Mouse (Mus musculus): ENCODE measurements around the gene Noct. TPM values are rescaled to one million over a fixed set of nuclear protein-coding genes. Genes with fewer than 3 reads are reported as not detected.
A peak's percentile ranks its signal among the peaks of the same experiment; 100 is the strongest.

Gene Noct
- total RNA-seq, 2 experiments from 2014 or later: 51.0 to 56.1 TPM

DNA sequence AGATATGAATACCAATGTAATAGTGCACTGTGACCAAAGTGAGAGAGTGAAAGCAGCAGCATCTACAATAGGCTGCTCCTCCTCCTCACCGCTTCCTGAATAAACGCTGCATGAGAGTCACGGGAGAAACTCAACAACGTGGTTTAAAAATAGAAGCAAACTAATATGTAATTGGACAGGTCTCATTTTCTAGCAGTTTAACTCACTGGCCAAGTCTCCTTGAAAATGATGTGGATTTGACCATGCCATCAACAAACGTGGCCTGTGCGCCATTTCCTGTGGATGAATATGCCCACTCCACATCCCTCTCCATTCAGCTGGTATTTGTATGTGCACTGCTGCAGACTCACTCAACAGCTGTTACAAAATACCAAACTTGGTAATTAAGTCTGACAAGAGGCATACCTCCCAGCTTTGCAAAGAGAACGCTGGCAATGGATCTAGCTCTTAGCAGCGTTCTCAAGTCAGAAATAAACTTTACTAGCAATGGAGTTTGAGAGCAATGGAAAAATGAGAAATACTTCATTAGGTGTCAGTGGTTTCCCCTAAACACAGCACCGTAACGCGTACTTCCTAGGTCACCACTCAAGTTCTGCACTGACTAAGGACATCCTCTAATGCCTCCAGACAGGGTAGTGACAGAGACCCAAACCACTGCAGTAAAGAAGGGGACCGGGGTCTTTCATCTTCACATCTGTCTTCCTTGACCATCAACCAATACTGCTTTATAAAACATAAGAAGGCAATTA lies 46.0 kb downstream of the Noct start:
- no peak for DNase-seq (ENCODE audit: low spot score in 2 of 2)

DNA sequence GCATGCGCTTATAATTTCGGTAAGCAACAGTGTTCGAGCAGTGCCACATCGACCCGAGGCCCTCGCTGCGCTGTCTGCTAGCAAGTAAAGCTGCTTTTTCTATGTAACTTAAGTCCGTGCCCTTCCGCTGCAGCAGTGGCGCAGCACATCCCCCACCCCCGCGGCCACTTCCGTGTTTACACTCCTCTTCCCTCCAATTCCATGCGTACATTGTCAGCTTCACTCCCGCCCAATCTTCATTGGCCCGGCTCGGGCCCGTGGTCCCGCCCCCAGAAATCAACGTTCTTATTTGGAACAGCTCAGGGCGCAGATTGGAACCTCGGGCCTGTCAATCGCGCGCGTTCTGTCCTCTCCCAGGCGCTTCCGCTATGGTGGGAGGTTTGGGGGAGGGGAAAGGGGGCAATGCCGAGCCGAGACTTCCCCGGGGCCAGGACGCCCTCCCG lies 51.7 kb downstream of the Noct start:
- DNase-seq (ENCODE audit: low spot score in 2 of 2): peak; percentile 97

DNA sequence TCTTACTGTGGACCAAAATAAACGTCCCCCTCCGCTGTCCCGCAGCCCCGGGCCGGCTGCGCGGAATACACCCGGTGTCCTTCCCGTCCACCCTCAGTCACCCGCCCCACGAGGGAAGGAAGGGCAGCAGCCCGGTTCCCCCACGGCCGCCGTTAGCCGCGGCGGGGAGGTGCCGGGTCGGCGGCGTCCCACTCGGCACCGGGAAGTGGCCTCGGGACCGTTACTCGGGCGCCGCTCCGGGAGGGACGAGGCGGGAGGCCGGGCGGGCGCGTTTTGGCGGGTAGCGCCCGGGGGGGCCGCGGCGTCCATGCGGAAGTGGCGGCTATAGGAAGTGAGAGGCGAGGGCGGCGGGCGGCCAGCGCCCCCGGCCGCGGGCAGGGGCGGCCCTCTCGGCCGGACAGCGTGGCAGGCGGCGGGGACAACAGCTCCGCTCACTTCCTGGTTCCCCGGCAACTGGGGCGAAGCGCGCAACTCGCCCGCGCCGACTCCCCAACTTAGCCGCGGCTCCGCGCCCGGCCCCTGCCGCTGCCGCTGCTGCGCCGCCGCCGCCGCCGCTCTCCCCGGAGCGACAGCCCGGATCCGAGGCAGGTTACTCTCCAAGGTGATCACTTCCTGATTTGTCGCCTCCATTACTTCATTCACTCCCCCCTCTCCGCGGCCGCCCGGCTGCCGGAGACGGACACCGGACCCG lies 52.3 kb downstream of the Noct start:
- DNase-seq (ENCODE audit: low spot score in 2 of 2): peak in 1 of 2 experiments; percentile 51

DNA sequence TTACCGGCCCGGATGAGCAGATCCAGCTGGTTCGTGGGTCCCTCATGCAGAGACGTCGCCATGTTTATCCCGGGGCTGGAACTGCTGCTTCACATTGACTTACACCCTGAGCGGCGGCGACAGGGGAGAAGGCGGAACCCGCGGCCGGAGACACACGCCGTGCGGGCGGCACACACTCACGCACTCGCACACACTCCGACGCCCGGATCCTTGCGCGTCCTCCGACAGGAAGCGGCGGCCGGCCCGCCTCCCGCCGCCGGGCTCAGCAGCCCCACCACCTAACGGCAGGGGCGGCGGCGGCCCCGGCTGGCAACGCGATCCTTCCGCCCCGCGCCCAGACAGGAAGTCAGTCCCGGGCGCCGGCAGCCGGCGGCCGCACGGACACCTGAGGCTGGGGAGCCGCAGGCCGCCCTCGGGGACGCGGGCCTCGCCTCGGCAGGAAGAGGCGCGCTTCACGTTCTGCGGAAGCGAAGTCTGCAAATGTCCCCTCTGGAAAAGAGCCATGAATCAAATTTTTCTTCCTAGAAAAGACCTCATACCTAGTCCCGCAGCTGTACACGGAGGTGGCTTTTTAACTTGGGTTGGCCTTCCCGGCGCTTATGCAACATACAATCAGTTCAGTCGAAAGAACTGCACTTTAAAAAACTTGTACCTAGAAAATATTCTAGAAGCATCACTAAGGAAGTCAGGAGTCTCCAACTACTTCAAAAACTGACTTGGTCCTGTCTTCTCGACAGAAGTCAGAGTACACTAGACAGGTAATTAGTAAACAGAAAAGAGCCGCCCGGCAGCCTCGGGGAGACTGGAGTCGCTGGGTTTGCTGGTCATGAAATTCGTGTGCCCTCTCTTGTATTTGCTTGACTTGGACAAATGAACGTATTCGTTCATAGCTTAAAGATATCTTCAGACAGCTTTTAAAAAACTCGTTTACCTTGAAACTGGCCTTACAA lies 53.2 kb downstream of the Noct start:
- peak; percentile 73 to 89 for DNase-seq (ENCODE audit: low spot score in 2 of 2)

DNA sequence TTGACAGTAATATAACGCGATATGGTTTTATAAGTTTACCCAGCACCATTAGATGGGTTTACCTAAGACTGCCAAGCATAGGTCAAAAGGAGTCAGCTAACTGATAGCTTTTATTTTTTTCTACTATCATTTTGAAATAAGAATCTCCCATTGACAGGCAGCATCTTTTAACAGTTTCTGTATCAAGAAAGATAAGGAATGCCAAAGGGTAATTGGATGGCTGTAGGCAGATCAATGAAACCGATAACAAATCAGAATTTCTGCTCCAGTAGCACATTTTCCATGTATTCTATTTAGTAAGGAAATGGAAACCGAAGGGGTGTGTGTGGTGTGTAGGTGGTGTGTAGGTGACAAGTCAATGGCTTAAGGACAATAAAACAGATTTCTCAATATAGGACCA lies 54.2 kb downstream of the Noct start:
- DNase-seq (ENCODE audit: low spot score in 2 of 2): no peak

DNA sequence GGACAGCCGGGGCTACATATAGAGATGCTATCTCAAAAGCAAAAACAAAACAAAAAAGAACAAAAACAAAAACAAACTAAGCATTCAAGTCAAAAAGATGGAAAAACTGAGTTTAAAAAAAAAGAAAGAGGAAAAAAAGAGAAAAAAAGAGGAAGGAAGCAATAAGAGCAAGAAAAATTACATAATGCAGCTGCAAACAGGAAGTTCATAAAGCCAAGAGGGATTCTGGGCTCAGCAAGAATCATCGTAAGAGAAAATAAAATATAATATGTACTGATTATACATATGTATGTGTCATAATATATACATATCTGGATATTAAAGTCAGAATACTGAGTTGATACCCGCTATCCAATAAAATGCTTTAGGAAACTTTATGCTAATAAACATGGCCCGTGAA lies 57.5 kb downstream of the Noct start:
- no peak for DNase-seq (ENCODE audit: low spot score in 2 of 2)

DNA sequence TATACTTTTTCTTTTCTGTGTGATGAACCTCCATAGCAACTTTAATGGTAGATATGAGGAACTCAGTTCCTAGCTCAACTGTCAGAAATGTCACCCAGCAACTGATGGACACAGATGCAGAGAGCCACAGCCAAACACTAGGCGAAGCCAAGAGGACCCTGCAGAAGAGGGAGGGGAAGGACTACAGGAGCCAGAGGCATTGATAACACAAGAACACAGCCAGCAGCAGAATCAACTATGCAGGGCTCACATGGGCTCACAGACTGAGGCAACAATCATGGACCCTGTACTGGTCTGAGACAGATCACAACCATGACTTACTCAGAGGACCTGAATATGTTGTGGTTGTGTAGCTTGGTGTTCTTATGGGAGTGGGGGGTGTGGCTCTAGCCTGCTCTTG lies 60.1 kb downstream of the Noct start:
- DNase-seq (ENCODE audit: low spot score in 2 of 2): no peak

DNA sequence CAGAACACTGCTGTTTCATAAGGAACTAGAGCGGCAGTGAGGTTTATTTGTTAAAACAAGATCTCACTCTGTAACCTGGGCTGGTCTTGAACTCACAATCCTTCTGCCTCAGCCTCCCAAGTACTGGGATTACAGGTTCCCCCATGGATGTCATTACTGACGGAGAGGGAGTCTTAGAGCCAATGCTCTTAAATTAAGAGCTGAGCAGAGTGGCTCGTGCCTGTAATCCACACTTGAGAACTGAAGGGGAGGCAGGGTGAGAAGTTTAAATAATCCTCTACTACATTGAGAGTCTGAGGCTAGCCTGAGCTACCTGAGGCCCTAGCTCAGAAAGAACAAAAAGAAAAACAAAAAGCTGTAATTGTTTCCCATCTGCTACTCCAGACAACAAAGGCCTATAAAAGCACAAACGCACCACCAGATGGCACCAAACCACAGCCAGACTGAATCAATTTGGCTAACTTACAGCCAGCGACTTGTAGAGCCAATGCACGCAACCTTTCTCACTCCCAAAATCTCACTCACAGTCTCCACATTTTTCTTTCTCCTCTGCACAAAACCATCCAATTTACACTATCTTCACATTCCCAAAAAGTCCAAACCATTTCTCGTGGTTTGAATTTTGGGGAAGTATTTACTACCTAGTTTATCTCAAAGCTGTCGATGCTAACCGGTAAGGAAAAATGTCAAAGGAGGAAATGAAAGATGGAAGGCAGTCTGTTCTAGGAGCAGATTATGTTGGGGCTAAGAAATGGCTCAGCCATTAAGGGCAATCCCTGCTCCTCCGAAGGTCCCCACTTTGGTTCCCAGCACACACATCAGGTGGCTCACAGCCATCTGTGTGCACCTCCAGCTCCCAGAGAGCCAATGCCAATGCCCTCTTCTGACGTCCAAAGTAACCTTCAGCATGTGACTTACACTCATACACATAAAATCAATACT lies 64.9 kb downstream of the Noct start:
- peak; percentile 86 to 89 for DNase-seq (ENCODE audit: low spot score in 2 of 2)

DNA sequence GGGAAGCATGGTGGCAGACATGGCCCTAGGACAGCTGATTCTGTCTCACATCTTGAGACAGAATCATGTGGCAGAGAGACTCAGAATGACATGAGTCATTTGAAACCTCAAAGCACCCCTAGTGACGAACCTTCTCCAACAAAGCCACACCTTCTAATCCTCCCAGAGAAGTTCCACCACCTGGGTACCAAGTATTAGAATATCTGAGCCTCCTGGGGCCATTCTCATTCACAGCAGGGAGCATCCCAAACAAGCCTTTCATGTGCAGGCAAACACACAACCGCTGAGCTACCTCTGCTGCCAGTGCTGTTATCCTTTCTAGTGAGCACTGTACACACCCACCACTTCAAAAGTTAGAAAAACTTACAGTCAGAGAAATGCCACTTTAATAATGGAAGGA lies 70.0 kb downstream of the Noct start:
- DNase-seq (ENCODE audit: low spot score in 2 of 2): no peak

DNA sequence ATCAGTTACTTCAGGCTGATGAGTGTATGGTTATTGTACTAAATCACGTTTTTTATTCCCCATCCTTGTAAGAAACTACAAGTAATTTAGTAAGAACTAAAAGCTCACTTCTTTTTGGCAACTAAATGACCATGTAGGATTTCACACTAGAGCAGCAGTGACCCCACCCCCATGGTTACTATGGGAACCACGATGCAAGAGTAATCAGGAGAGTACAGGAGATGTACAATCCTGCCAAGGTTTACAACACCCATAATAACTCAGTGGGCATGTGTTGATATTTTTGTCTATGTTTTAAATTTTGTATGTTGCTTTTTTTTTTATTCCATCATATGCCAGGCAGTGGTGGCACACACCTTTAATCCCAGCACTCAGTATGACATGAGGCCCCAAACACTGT lies 71.0 kb downstream of the Noct start:
- DNase-seq (ENCODE audit: low spot score in 2 of 2): peak; percentile 24 to 33

DNA sequence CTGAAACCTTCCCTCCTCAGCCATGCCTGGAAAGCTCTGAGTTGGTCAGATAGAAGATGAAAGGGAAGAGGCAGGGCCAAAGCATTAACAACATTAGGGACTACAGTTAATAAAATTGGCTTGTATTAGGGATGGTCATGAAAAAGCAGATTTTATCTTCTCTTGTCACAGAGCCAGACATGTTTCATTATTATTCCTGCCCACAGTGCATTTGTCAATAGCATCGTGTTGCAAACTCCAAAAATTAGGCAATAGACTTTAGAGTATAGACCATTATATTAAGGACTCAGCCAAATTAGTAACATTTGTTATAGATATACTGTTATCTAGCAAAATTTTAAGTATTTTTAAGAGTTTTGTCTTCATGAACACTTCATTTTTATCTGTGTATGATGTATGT lies 72.5 kb downstream of the Noct start:
- no peak for DNase-seq (ENCODE audit: low spot score in 2 of 2)

Small RNA genes lying within 50 kb of the gene (microRNA-seq; reads per million reads assigned to microRNA genes)
- gene Gm24282: 0 reads per million in 2 experiments

Other genes starting within 250 kb of the Noct start
- gene Elf2, start 116.2 kb downstream of the Noct start, total RNA-seq (2021): 10 to 100 TPM; 58.3 to 60.2 TPM
- gene Mgarp, start 172.3 kb downstream of the Noct start, total RNA-seq (2021): not detected
- 100 to 1,000 TPM; 283 to 337 TPM for gene Ndufc1, start 184.5 kb downstream of the Noct start, total RNA-seq (2021)
- 10 to 100 TPM; 41.6 to 51.3 TPM for gene Naa15, start 190.7 kb downstream of the Noct start, total RNA-seq (2021)

Measured in left cerebral cortex, adult 18-20 months (tissue).